Mouse (Mus musculus) megakaryocyte, adult 5-6 weeks (primary cell): ENCODE data around the gene Rbl1. TPM values are rescaled to one million over a fixed set of nuclear protein-coding genes. Genes with fewer than 3 reads are reported as not detected.
A peak's percentile ranks its signal among the peaks of the same experiment; 100 is the strongest.

Source experiments
- ATAC-seq: 2 replicates; pipeline ENCODE4 v1.8.0; 2016; ENCODE audit warnings: mild to moderate bottlenecking, inconsistent platforms; ENCODE audit not compliant: poor library complexity, severe bottlenecking
- total RNA-seq, 2 experiments: library from RNA; stranded (forward) in 1 of 2; stranded (reverse) in 1 of 2; fragments of 153-499, 151-499 nt in 1 of 2; fragments of 221-1000, 200-1000 nt in 1 of 2; gene quantifications; 2 replicates each; pipeline versions ENCODE4 v1.2.3 to v1.2.4; 2015 to 2017

Gene Rbl1
- total RNA-seq, 2 experiments from 2014 or later = 88.4 to 94.0 TPM

GRCm38 (mm10) chr2:157172984-157173383 lies 31.4 kb downstream of the Rbl1 start:
- no peak for ATAC-seq

- no peak for ATAC-seq
Measured at GRCm38 (mm10) chr2:157170626-157171025, 33.7 kb downstream of the Rbl1 start.

GRCm38 (mm10) chr2:157170166-157170565 lies 34.2 kb downstream of the Rbl1 start:
- ATAC-seq = no peak

GRCm38 (mm10) chr2:157166371-157167080 lies 37.8 kb downstream of the Rbl1 start:
- ATAC-seq = no peak

GRCm38 (mm10) chr2:157165312-157166224 lies 38.8 kb downstream of the Rbl1 start:
- peak; percentile 70 for ATAC-seq

GRCm38 (mm10) chr2:157164101-157164500 lies 40.2 kb downstream of the Rbl1 start:
- no peak for ATAC-seq

GRCm38 (mm10) chr2:157156079-157156478 lies 48.3 kb downstream of the Rbl1 start:
- ATAC-seq = peak; percentile 77

GRCm38 (mm10) chr2:157153235-157153634 lies 51.1 kb downstream of the Rbl1 start:
- ATAC-seq = peak; percentile 90

GRCm38 (mm10) chr2:157148417-157148816 lies 55.9 kb downstream of the Rbl1 start:
- no peak for ATAC-seq

- peak; percentile 54 for ATAC-seq
Measured at GRCm38 (mm10) chr2:157147397-157148020, 56.8 kb downstream of the Rbl1 start.

- ATAC-seq = no peak
Measured at GRCm38 (mm10) chr2:157145173-157145572, 59.2 kb downstream of the Rbl1 start.

GRCm38 (mm10) chr2:157144132-157144531 lies 60.2 kb downstream of the Rbl1 start:
- ATAC-seq = no peak

- ATAC-seq = peak; percentile 60
Measured at GRCm38 (mm10) chr2:157141962-157142361, 62.4 kb downstream of the Rbl1 start.

- ATAC-seq = no peak
Measured at GRCm38 (mm10) chr2:157139251-157139802, 65.0 kb downstream of the Rbl1 start.

GRCm38 (mm10) chr2:157138808-157139207 lies 65.5 kb downstream of the Rbl1 start:
- peak; percentile 61 for ATAC-seq

- ATAC-seq = peak; percentile 31
Measured at GRCm38 (mm10) chr2:157137959-157138731, 66.2 kb downstream of the Rbl1 start.

- no peak for ATAC-seq
Measured at GRCm38 (mm10) chr2:157136646-157137045, 67.7 kb downstream of the Rbl1 start.

- no peak for ATAC-seq
Measured at GRCm38 (mm10) chr2:157136176-157136575, 68.2 kb downstream of the Rbl1 start.

GRCm38 (mm10) chr2:157135529-157136120 lies 68.7 kb downstream of the Rbl1 start:
- no peak for ATAC-seq

- peak; percentile 69 for ATAC-seq
Measured at GRCm38 (mm10) chr2:157135014-157135413, 69.3 kb downstream of the Rbl1 start, which contains the start of gene Samhd1. TSS of gene Samhd1 (minus strand) at chr2:157135265.
